Mouse (Mus musculus): ENCODE results near the gene Ankrd6. TPM values are rescaled to one million over a fixed set of nuclear protein-coding genes. Genes with fewer than 3 reads are reported as not detected.

Ankrd6 gene
- polyA plus RNA-seq, 1 experiment from 2014 or later: 12.2 TPM

- peaks cover 57% of the 10 kb centered on the region for H3K4me1 ChIP-seq
- H3K27ac ChIP-seq (replicated peaks): peak overlapping the region; percentile 70
- no peaks in the 10 kb centered on the region for H3K9me3 ChIP-seq
Measured at GRCm38 (mm10) chr4:32916689-32917385, 33.8 kb downstream of the Ankrd6 start.

GRCm38 (mm10) chr4:32915928-32916327 is 34.7 kb downstream of the Ankrd6 start:
- 40% methylated on average over 8 of the region's 8 CpGs for WGBS
- Histone ChIP-seq H3K27ac (replicated peaks) (peak overlapping the region; percentile 70), H3K9me3 (no peaks in the 10 kb centered on the region), H3K36me3 (replicated peaks) (no peaks in the 10 kb centered on the region), H3K27me3 (replicated peaks; ENCODE audit: low read depth, poor library complexity, severe bottlenecking) (no peaks in the 10 kb centered on the region), H3K4me3 (no peak overlapping the region), H3K4me1 (peaks cover 52% of the 10 kb centered on the region)
- no peak for DNase-seq (ENCODE audit: low spot score)

More at GRCm38 (mm10) chr4:32916689-32917385, 33.8 kb downstream of the Ankrd6 start:
- H3K4me3 ChIP-seq: no peak overlapping the region
- H3K36me3 ChIP-seq (replicated peaks): no peaks in the 10 kb centered on the region
- peak; percentile 30 for DNase-seq (ENCODE audit: low spot score)
- WGBS: 49% methylated on average over 6 of the region's 6 CpGs
- H3K27me3 ChIP-seq (replicated peaks; ENCODE audit: low read depth, poor library complexity, severe bottlenecking): no peaks in the 10 kb centered on the region

- Histone ChIP-seq H3K4me1 (peaks cover 10% of the 10 kb centered on the region; the same call in 1 of the 2 replicates), H3K4me3 (no peak overlapping the region), H3K27me3 (replicated peaks; ENCODE audit: low read depth, poor library complexity, severe bottlenecking) (no peaks in the 10 kb centered on the region), H3K36me3 (replicated peaks) (no peaks in the 10 kb centered on the region), H3K27ac (replicated peaks) (no peak overlapping the region), H3K9me3 (no peaks in the 10 kb centered on the region)
- no peak for DNase-seq (ENCODE audit: low spot score)
- WGBS: 92% methylated on average over 1 of the region's 1 CpGs
Measured at GRCm38 (mm10) chr4:32909996-32910395, 40.6 kb downstream of the Ankrd6 start.

DNA sequence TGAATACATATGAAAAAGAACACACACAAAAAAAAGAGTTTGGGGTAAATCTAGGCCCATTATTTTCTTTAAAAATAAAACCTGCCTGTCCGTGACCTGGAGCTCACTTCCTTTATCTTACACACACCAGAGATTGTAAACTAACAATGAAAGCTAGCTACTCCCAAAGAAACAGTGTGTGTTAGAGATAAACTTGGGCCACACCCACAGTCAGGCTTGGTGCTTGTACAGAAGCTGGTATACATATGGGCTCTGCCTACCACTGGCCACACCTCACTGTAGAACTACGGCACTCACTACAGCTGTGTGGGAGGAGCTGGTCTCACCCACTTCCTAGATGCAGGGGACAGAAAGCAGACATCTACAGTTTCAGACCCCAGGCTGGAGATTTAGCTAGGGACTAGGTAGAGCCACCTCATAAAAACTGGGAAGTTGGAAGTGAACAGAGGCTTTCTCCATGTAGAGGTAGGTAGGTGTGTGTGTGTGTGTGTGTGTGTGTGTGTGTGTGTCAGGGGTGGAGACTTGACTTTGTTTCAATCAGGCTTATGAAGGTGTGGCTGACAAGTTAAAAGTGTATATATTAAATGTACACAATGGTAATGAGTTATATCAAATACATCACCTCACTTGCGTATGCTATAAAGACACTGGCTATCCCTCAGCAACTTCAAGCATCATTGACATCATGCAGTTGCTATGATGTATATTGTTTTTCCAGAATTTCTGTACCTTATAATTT is 41.2 kb downstream of the Ankrd6 start:
- Histone ChIP-seq H3K4me1 (peaks cover 10% of the 10 kb centered on the region), H3K27me3 (replicated peaks; ENCODE audit: low read depth, poor library complexity, severe bottlenecking) (no peaks in the 10 kb centered on the region), H3K36me3 (replicated peaks) (no peaks in the 10 kb centered on the region), H3K9me3 (no peaks in the 10 kb centered on the region), H3K27ac (replicated peaks) (no peak overlapping the region), H3K4me3 (no peak overlapping the region)
- no peak for DNase-seq (ENCODE audit: low spot score)
- 79% methylated on average over 3 of the region's 3 CpGs for WGBS

DNA sequence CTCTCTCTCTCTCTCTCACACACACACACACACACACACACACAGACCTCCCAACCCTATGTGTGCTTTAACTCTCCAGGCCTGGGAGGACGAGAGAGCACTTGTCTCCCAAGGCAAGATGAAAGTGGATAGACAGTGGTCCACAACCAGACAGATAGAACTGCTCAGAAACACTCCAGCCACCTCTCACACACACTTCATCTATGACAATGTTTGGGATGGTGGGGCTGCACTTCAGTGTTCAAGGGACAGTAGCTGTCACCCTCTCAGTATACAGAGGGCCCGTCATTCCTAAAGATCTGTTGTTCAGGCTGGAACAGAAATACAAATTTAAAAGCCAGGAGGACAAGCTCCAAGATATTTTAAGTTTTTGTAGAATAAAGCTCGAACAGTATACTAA is 43.0 kb downstream of the Ankrd6 start:
- 83% methylated on average over 3 of the region's 3 CpGs for WGBS
- DNase-seq (ENCODE audit: low spot score): no peak
- H3K4me1 ChIP-seq: peaks cover 15% of the 10 kb centered on the region
- no peak overlapping the region for H3K4me3 ChIP-seq
- H3K36me3 ChIP-seq (replicated peaks): no peaks in the 10 kb centered on the region
- no peak overlapping the region for H3K27ac ChIP-seq (replicated peaks)
- no peaks in the 10 kb centered on the region for H3K27me3 ChIP-seq (replicated peaks; ENCODE audit: low read depth, poor library complexity, severe bottlenecking)
- no peaks in the 10 kb centered on the region for H3K9me3 ChIP-seq

- Histone ChIP-seq H3K36me3 (replicated peaks) (no peaks in the 10 kb centered on the region), H3K4me3 (no peak overlapping the region), H3K27ac (replicated peaks) (no peak overlapping the region), H3K27me3 (replicated peaks; ENCODE audit: low read depth, poor library complexity, severe bottlenecking) (no peaks in the 10 kb centered on the region), H3K9me3 (no peaks in the 10 kb centered on the region), H3K4me1 (peaks cover 9% of the 10 kb centered on the region)
- DNase-seq (ENCODE audit: low spot score): no peak
- WGBS: 81% methylated on average over 6 of the region's 6 CpGs
Measured at GRCm38 (mm10) chr4:32906627-32907026, 44.0 kb downstream of the Ankrd6 start.

DNA sequence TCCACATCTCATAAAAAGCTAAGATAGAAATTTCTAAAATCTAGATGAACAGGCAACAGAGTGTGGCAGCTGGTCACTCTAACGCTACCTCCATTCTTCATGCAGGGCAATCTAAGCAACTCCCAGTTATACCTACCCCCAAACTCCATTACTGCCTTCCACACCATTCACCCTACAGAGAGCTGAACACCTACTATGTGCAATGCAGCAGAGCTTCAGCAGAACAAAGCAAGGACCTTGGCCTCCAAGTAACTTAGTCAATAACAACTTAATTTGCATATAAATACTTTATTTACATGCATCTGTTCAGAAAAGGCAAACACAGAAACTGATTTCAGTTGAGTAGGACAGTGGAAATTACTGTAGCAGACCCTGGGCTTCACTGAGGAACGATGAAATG is 44.7 kb downstream of the Ankrd6 start:
- WGBS: 93% methylated on average over 2 of the region's 2 CpGs
- no peak for DNase-seq (ENCODE audit: low spot score)
- Histone ChIP-seq H3K4me1 (peaks cover 9% of the 10 kb centered on the region), H3K4me3 (no peak overlapping the region), H3K36me3 (replicated peaks) (no peaks in the 10 kb centered on the region), H3K27ac (replicated peaks) (no peak overlapping the region), H3K27me3 (replicated peaks; ENCODE audit: low read depth, poor library complexity, severe bottlenecking) (no peaks in the 10 kb centered on the region), H3K9me3 (no peaks in the 10 kb centered on the region)

DNA sequence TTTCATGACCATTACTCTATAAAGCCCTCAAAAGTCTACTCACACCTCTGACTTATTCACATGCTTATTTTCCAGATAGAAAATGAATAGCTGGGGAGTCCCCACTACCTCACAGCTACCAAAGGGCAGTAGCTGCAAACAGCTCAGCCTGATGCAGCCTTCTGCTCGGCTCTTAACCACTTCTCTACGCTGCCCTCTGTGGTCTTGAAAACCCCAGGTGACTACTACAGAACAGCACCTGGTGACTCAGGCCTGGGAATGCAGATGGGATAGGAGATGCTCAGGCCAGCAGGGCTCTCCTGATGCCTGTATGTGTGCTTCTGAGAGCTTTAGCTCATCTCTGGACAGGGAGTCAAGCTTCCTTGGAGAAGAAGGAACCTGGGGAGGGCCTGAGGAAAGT is 45.3 kb downstream of the Ankrd6 start:
- H3K4me1 ChIP-seq: peaks cover 9% of the 10 kb centered on the region
- no peak overlapping the region for H3K27ac ChIP-seq (replicated peaks)
- no peak overlapping the region for H3K4me3 ChIP-seq
- WGBS: 72% methylated on average over 2 of the region's 2 CpGs
- H3K36me3 ChIP-seq (replicated peaks): no peaks in the 10 kb centered on the region
- H3K27me3 ChIP-seq (replicated peaks; ENCODE audit: low read depth, poor library complexity, severe bottlenecking): no peaks in the 10 kb centered on the region
- no peaks in the 10 kb centered on the region for H3K9me3 ChIP-seq
- DNase-seq (ENCODE audit: low spot score): no peak

DNA sequence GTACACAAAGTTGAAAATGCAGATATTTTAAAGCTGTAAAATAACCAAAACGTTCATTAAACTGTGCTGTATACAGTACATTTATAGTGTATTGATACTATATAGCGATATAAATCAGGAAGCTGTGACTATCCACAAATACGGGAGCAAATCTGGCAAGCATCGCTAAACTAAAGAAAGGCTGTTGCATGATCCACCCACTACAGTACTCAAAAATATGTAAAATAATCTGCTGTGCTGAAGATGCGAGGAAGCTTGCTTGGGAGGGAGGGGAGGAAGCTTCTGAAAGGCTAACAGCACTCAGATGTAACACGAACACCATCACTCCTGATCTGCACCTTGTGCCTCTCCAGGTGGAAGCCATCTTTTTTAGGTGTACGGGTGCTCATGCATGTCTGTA is 46.8 kb downstream of the Ankrd6 start:
- H3K36me3 ChIP-seq (replicated peaks): no peaks in the 10 kb centered on the region
- H3K4me3 ChIP-seq: no peak overlapping the region
- WGBS: 86% methylated on average over 7 of the region's 7 CpGs
- no peaks in the 10 kb centered on the region for H3K27me3 ChIP-seq (replicated peaks; ENCODE audit: low read depth, poor library complexity, severe bottlenecking)
- H3K9me3 ChIP-seq: no peaks in the 10 kb centered on the region
- H3K4me1 ChIP-seq: peaks cover 9% of the 10 kb centered on the region
- DNase-seq (ENCODE audit: low spot score): no peak
- no peak overlapping the region for H3K27ac ChIP-seq (replicated peaks)

- no peaks in the 10 kb centered on the region for H3K27me3 ChIP-seq (replicated peaks; ENCODE audit: low read depth, poor library complexity, severe bottlenecking)
- 61% methylated on average over 4 of the region's 4 CpGs for WGBS
- H3K4me1 ChIP-seq: peaks cover 2% of the 10 kb centered on the region
- H3K4me3 ChIP-seq: no peak overlapping the region
- H3K9me3 ChIP-seq: peaks cover 11% of the 10 kb centered on the region
- peaks cover 10% of the 10 kb centered on the region for H3K36me3 ChIP-seq (replicated peaks)
- H3K27ac ChIP-seq (replicated peaks): no peak overlapping the region
- no peak for DNase-seq (ENCODE audit: low spot score)
Measured at GRCm38 (mm10) chr4:32899051-32899450, 51.6 kb downstream of the Ankrd6 start.

- WGBS: 87% methylated on average over 10 of the region's 10 CpGs
- Histone ChIP-seq H3K27me3 (replicated peaks; ENCODE audit: low read depth, poor library complexity, severe bottlenecking) (no peaks in the 10 kb centered on the region), H3K4me3 (no peak overlapping the region), H3K9me3 (peaks cover 22% of the 10 kb centered on the region), H3K27ac (replicated peaks) (no peak overlapping the region), H3K4me1 (no peaks in the 10 kb centered on the region), H3K36me3 (replicated peaks) (peaks cover 16% of the 10 kb centered on the region)
- DNase-seq (ENCODE audit: low spot score): no peak
Measured at GRCm38 (mm10) chr4:32891341-32891740, 59.3 kb downstream of the Ankrd6 start.

DNA sequence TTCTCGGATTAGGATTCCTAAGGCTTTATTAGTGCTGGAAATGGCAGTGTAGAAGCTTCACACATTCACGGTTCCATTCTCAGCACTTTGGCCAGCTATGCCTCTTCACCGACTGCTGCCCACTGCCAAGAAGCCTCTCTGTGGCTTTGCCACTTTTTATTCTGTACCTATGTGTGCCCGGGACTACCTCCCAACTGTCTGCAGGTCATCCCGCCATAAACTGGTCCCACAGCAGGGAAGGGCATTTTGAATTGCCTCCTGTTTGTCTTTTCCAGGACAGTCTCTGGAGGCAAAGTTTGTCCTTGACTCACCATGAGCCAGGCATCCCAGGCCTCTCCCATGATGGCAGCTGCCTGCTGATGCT is 59.9 kb downstream of the Ankrd6 start:
- no peak overlapping the region for H3K4me3 ChIP-seq
- peaks cover 16% of the 10 kb centered on the region for H3K36me3 ChIP-seq (replicated peaks)
- no peak for DNase-seq (ENCODE audit: low spot score)
- no peak overlapping the region for H3K27ac ChIP-seq (replicated peaks)
- peaks cover 22% of the 10 kb centered on the region for H3K9me3 ChIP-seq
- no peaks in the 10 kb centered on the region for H3K27me3 ChIP-seq (replicated peaks; ENCODE audit: low read depth, poor library complexity, severe bottlenecking)
- H3K4me1 ChIP-seq: no peaks in the 10 kb centered on the region
- WGBS: 88% methylated on average over 5 of the region's 5 CpGs

Data from embryonic facial prominence, embryonic 10.5 days (tissue).